Mouse (Mus musculus) neural tube, embryonic 10.5 days (tissue): Measurements from ENCODE around the gene Ntn4.

ENCODE experiments used
- DNase-seq: peaks from one replicate; pipeline ENCODE4 v3.0.0-alpha.2; 2017; ENCODE audit warnings: low spot score; ENCODE audit errors: extremely low spot score

Gene Ntn4

GRCm38 (mm10) chr10:93730514-93730913, 90.0 kb downstream of the Ntn4 start:
- DNase-seq = no peak

- no peak for DNase-seq
Measured at GRCm38 (mm10) chr10:93731248-93731691, 90.8 kb downstream of the Ntn4 start.

- DNase-seq = no peak
Measured at GRCm38 (mm10) chr10:93736114-93736645, 95.7 kb downstream of the Ntn4 start.

DNA sequence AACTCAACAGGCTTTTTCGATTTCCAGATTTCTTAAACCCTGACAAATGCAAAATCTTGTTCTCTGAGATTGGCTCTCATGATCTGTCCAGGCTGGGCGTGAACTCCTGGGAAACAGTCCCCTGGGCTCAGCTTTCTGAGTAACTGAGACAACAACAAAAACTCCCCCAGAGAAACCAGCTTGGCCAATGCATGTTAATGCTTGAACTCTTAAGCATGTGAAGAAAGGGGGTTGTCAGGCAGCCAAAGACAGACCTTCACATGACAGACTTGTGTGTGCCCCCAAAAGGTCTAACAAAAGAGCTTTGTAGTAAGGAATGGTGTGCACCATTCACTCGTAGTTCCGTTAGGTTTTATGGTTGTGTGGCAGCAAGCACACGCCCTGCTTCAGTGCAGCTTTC, 96.6 kb downstream of the Ntn4 start:
- DNase-seq = no peak

DNA sequence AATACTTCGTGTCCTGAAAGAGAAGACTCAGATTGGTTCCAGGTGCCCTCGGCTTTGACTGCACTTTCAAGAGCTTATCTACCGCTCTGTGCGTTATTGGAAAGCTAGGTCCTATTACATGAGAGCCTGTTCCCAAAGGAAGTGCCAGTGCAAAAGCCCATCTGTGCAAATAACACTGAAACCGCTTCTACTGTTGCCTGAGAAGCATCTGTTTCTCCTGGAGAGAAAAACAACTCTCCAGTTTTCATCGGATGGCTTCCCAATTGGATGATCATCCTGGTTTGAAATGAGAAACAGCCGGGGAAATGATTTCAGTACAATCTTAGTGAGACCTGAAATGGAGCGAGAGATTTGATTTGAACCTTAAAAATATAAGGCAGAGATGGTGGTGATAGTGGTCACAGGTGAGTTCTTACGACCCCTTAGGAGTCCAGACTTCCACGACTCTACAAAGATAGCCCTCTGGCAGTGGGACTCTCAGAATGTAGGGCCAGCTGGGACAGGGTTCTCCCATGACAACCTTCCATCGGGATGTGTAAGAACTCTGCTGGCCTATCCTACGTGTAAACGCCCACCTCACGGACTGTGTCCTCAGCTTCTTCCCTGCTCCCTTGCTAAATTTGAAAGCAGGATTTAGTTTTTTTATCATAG, 101.1 kb downstream of the Ntn4 start:
- no peak for DNase-seq

DNA sequence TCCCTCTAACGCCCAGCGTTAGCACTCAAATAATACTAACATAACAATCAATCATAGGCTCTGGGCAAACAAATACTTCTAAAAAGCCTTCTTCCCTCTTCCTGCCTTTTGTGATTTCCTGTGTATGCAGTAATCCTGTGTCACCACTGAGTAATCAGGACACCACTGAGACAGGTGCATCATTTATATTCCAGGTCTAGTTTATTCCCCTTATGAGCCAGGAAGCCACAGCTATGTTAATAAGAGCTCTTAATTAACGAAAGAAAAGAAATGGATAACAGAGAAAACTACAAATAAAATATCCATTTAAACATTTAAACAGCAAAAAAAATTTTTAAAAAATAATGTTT, 101.6 kb downstream of the Ntn4 start:
- DNase-seq = no peak

DNA sequence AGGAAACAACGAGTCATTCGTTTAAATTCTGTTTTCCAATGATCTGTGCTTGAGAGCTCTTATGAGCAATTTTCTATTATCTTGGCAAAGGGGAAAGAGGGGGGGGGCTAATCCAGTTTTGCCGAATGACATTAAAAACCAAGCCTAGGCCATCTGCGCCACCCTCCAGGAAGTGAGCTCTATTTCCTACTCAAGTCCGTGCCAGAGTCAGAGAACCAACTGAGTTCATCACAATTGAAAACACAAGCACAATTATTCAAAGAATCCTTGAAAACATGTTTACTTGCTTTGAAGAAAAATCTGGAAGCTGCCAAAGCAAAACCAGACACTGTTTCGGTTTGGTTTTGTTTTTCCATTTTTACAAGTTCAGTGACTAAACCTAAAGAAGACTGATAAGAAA, 102.1 kb downstream of the Ntn4 start:
- DNase-seq = no peak

DNA sequence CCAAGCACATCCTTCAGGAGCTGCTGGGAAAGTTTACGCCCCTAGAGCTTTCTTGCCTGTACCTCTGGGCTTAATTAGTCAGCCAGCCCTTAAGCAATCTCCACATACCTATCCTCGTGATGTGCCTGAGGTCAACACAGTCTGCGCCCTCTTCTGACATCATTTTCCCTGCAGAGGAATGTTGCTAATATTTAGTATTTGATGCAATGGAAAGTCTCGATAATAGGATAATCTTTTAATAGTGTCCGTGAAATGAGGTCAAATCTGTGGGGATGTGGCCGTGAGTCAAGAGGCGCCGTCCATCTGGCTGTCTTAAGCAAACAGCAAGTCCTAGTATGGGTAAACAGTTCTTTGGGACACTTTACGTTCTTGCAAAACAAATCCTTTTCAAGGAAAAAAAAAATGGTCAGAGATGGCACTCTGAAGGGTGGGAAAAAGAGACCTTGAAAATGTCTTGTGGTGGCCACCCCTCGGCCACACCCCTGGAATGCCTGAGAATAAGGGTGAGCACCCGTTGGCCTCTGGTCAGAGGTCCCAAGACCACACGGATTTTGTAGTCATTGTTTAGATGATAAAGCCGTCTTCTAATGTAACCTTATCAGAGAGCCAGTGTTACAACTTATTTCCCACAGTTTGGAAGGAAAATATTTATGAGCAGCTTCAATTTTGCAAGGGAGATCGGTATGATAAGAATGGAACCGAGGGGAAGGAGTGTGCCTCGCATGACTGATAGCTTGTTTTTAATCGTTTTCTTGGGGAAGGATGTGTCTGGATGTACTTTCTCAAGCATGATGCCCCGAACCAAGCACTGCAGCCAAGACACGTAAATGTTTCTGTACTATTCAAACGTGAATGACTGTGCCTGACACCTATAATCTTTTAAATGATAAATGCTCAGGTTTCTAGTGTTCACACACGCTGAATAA, 109.0 kb downstream of the Ntn4 start:
- no peak for DNase-seq

DNA sequence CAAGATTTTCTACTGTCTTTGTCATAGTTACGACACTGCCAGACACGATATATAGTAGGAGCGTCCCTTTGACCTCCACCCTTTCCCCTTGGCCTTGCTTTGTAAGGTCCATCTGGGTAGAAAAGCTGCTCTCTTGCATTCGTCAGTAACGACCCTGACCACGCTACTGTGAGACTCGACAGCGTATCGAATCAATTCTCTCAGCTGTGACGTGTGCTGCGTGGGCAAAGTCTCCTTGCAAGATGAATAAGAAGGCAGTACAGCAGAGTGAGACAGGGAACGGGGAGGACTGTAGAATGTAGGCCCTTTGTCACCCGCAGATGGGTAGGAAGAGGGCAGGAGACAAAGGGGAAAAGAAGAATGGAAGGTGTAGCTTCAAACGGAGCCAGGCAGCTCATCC, 110.8 kb downstream of the Ntn4 start:
- peak; percentile 43 for DNase-seq

GRCm38 (mm10) chr10:93753711-93754391, 113.4 kb downstream of the Ntn4 start:
- no peak for DNase-seq

- DNase-seq = no peak
Measured at GRCm38 (mm10) chr10:93756211-93756610, 115.7 kb downstream of the Ntn4 start.

DNA sequence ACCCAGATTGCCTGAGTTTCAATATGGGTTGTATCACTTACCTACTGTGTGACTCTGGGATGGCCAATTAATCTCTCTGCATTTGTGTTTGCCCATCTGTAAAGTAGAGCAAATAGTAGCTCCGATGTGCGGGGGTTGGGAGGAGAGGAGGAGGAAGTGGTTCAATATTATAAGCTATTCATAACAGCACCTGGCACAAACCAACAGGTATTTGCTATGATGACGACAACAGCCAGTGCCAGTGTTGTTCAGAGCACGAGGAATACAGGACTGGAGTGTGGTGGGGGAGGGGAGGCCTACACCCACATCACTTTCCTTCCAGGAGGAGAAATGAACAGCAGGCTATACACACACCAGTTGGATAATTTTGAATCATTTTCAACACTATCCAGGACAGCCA, 119.2 kb downstream of the Ntn4 start:
- DNase-seq = no peak

DNA sequence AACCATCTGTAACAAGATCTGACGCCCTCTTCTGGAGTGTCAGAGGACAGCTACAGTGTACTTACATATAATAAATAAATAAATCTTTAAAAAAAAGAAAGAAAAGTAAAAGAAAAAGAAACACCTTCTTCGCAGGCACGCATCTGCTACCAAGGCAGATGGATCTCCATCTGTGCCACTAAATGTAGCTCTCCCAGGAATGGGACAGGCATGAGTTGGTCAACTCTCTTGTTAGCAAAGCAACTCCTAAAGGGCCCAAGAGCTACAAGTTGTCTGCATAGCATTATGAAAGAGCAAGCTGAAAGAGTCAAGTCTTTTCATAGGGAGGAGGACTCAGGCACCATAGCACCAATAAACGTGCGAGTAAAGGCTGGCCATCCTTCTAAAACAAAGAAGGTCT, 119.9 kb downstream of the Ntn4 start:
- DNase-seq = no peak

DNA sequence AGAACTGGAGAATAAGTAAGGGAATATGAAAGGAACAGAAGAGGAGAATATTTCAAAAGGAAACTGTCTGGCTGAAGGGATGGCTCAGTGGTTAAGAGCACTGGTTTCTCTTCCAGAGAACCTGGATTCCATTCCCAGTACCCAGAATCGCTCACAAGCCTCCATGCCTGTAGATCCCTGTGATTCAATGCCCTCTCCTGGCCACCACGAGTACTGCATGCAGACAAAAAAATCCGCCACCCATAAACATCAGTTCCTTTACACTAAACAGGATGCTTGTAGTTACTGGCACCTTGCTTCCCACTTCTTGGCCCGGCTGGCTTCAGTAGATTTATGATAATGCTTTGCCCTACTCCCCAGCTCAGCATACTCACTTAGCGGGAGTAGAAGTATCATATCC, 122.6 kb downstream of the Ntn4 start:
- DNase-seq = peak; percentile 48

GRCm38 (mm10) chr10:93766221-93766620, 125.7 kb downstream of the Ntn4 start:
- DNase-seq = no peak

- DNase-seq = no peak
Measured at GRCm38 (mm10) chr10:93767245-93767644, 126.8 kb downstream of the Ntn4 start.

DNA sequence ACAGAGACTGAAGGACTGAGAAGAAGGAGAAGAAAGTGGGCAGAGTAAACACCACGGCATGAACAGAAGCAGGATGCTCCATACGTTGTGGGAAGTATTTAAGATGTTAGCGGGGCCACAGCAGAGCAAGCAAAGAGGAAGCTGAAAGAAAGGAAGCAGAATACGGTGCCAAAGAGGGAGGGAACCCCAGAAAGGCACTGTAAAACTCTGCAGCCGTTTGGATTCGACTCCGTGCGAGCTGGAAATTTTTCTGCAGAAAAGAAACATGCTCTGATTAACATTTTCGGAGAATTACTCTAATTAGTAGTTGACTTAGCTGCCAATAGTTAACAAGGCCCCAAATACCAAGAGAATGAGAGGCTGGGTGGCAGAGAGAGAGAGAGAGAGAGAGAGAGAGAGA, 127.7 kb downstream of the Ntn4 start:
- no peak for DNase-seq

GRCm38 (mm10) chr10:93771931-93772465, 131.5 kb downstream of the Ntn4 start:
- DNase-seq = no peak

- no peak for DNase-seq
Measured at GRCm38 (mm10) chr10:93772492-93772891, 132.0 kb downstream of the Ntn4 start.

- no peak for DNase-seq
Measured at GRCm38 (mm10) chr10:93776731-93777151, 136.3 kb downstream of the Ntn4 start.

GRCm38 (mm10) chr10:93777372-93777771, 136.9 kb downstream of the Ntn4 start:
- DNase-seq = peak; percentile 45
